Mouse (Mus musculus) liver, embryonic 14.5 days (tissue): ENCODE measurements around the gene Fgd3. TPM values are rescaled to one million over a fixed set of nuclear protein-coding genes. Genes with fewer than 3 reads are reported as not detected.

Experiments used
- ATAC-seq: fragments of 200-750 bp; cut with Nextera tagmentation; 2 replicates; pipeline ENCODE4 v1.8.0; 2017; ENCODE audit warnings: moderate number of reproducible peaks, mild to moderate bottlenecking, moderate library complexity; ENCODE audit not compliant: insufficient read depth
- DNase-seq, 3 experiments: peaks; one replicate each; pipeline ENCODE4 v3.0.0-alpha.2; 2012 to 2013; ENCODE audit warnings: low read depth in 3 of 3, low spot score in 3 of 3
- H3K27ac ChIP-seq: fragments of 300-500 bp; sonication (generic); 2 replicates; pipeline ENCODE4 v1.5.1; 2014; ENCODE audit warnings: moderate library complexity, mild to moderate bottlenecking, control low read depth, inconsistent platforms
- H3K27me3 ChIP-seq: fragments of 300-500 bp; sonication (generic); 2 replicates; pipeline ENCODE4 v1.6.1; 2014; ENCODE audit warnings: mild to moderate bottlenecking, low read length, moderate library complexity; ENCODE audit not compliant: control insufficient read depth, insufficient read depth
- H3K36me3 ChIP-seq: fragments of 300-500 bp; sonication (generic); replicated peaks from 2 replicates; pipeline ENCODE4 v1.6.1; 2014; ENCODE audit warnings: low read depth; ENCODE audit not compliant: control insufficient read depth, insufficient read depth
- H3K4me1 ChIP-seq, 2 experiments: fragments of 200-500 bp in 1 of 2; fragments of 300-500 bp in 1 of 2; sonication (generic) in 1 of 2; replicated peaks; 2 replicates each; pipeline ENCODE4 v1.6.1; 2012 to 2014; ENCODE audit warnings: antibody characterized with exemption in 1 of 2, inconsistent platforms in 1 of 2, low read length in 1 of 2; ENCODE audit not compliant: control insufficient read depth in 2 of 2, insufficient read depth in 2 of 2
- H3K4me2 ChIP-seq: fragments of 300-500 bp; sonication (generic); 2 replicates; pipeline ENCODE4 v1.6.1; 2014; ENCODE audit warnings: low read depth, mild to moderate bottlenecking, control low read depth, moderate library complexity
- H3K4me3 ChIP-seq, 2 experiments: fragments of 200-500 bp in 1 of 2; fragments of 300-500 bp in 1 of 2; sonication (generic) in 1 of 2; 2 replicates each; pipeline ENCODE4 v1.5.1; 2012 to 2014; ENCODE audit warnings: low read depth in 2 of 2, low read length in 2 of 2, mild to moderate bottlenecking in 2 of 2, control low read depth in 1 of 2, inconsistent platforms in 1 of 2, moderate library complexity in 1 of 2; ENCODE audit not compliant: insufficient read depth in 1 of 2
- H3K9ac ChIP-seq: fragments of 300-500 bp; sonication (generic); replicated peaks from 2 replicates; pipeline ENCODE4 v1.6.1; 2014; ENCODE audit warnings: mild to moderate bottlenecking, control low read depth, moderate library complexity
- H3K9me3 ChIP-seq: fragments of 300-500 bp; sonication (generic); 2 replicates; pipeline ENCODE4 v1.6.1; 2016; ENCODE audit warnings: low read length, mixed read lengths; ENCODE audit not compliant: control insufficient read depth
- CTCF ChIP-seq: IDR thresholded peaks from 2 replicates; pipeline ENCODE4 v1.5.1; 2016; ENCODE audit warnings: antibody characterized with exemption, low read depth, control low read depth
- EP300 ChIP-seq: IDR thresholded peaks from 2 replicates; pipeline ENCODE4 v1.6.1; 2016; ENCODE audit warnings: antibody characterized with exemption, low read depth
- WGBS: fragments of 180-500 bp; shearing (Covaris S2); extraction: QIAGEN DNeasy Blood & Tissue Kit; methylation state at CpG from one replicate; pipeline ENCODE4 v1.1.7; 2014; ENCODE audit not compliant: insufficient replicate concordance; 5-methylcytosine and 5-hydroxymethylcytosine counted together
- polyA plus RNA-seq, 2 experiments: library from polyadenylated mRNA; depleted of rRNA in 1 of 2; stranded (reverse) in 1 of 2; unstranded in 1 of 2; fragments of >200 nt; fragmentation: Nextera tagmentation in 1 of 2; extraction: Ambion mirVana in 1 of 2; gene quantifications; 2 replicates each; pipeline versions ENCODE4 v1.2.1 to v1.2.3; 2012 to 2014

Fgd3 gene
- polyA plus RNA-seq, 2 experiments: 0.11 to 0.64 TPM

GRCm38 (mm10) chr13:49362364-49362763 lies 42.3 kb upstream of the Fgd3 start:
- WGBS: 75% methylated on average over 7 of the region's 7 CpGs
- Histone ChIP-seq H3K4me2 (no peak overlapping the region), H3K4me3 (no peak overlapping the region), H3K9me3 (no peaks in the 10 kb centered on the region), H3K4me1 (peaks cover 6 to 33% of the 10 kb centered on the region in 2 experiments; a peak in 3 of 4 replicates), H3K9ac (no peak overlapping the region), H3K27ac (no peak overlapping the region), H3K36me3 (no peaks in the 10 kb centered on the region), H3K27me3 (no peaks in the 10 kb centered on the region)
- no peak for TF ChIP-seq EP300
- TF ChIP-seq CTCF: no peak
- ATAC-seq: no peak
- DNase-seq: no peak

DNA sequence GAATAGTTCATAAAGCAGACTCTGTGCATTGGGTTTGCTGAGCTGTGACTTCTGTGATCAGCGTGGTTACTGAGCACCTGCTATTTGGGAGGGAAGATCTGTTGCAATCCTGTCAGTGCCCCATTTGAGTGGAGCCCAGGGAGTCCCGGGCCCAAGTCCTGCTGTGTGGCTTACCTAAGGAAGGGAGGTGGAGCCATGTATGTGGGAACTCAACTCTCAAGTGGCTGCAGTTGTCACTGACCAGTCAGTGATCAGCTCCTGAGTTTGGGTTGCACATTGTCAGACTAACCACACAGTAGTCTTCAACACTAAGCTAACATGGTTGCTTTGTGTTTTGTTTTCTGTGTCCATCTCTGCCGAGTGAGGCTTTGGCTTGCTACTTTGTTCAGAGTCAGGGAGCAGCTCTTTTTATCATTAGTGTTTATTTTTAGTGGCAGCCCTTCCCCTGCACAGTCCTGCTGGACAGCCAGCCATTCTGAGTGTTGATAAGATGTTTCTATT lies 40.8 kb upstream of the Fgd3 start:
- Histone ChIP-seq H3K9ac (no peak overlapping the region), H3K27ac (no peak overlapping the region), H3K9me3 (no peaks in the 10 kb centered on the region), H3K36me3 (no peaks in the 10 kb centered on the region), H3K4me2 (no peak overlapping the region), H3K27me3 (no peaks in the 10 kb centered on the region), H3K4me1 (peaks cover 6 to 31% of the 10 kb centered on the region in 2 experiments; a peak in 3 of 4 replicates), H3K4me3 (no peak overlapping the region)
- 9% methylated on average over 3 of the region's 3 CpGs for WGBS
- TF ChIP-seq EP300 (no peak), CTCF (no peak)
- DNase-seq (no peak), ATAC-seq (no peak)

DNA sequence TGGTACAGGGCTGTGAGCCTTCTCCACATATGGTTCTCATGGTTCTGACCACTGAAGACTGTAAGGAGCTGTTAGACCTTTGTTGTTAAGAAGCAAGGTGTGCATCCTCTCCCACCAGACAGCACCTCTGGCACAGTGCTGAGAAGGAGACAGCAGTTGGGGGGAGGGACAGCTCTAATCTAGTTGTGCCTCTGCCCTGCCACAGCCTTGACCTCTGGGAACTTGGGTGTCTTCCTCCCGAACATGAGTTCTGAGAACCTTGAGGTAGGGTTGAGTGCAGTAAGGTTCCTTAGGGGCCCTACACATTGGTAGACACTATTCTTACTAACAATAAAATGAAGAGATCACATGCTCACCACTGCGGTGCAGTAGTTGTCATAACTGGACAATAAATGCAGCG lies 38.1 kb upstream of the Fgd3 start:
- DNase-seq (no peak), ATAC-seq (peak; percentile 42; the same call in 1 of the 2 replicates)
- no peaks in the 10 kb centered on the region for H3K27me3 ChIP-seq
- no peaks in the 10 kb centered on the region for H3K9me3 ChIP-seq
- TF ChIP-seq CTCF: no peak
- H3K36me3 ChIP-seq: no peaks in the 10 kb centered on the region
- H3K4me2 ChIP-seq: no peak overlapping the region
- peaks cover 6 to 30% of the 10 kb centered on the region in 2 experiments; a peak in 3 of 4 replicates for H3K4me1 ChIP-seq
- WGBS: 64% methylated on average over 3 of the region's 3 CpGs
- H3K4me3 ChIP-seq: no peak overlapping the region
- no peak overlapping the region for H3K9ac ChIP-seq
- H3K27ac ChIP-seq: no peak overlapping the region

DNA sequence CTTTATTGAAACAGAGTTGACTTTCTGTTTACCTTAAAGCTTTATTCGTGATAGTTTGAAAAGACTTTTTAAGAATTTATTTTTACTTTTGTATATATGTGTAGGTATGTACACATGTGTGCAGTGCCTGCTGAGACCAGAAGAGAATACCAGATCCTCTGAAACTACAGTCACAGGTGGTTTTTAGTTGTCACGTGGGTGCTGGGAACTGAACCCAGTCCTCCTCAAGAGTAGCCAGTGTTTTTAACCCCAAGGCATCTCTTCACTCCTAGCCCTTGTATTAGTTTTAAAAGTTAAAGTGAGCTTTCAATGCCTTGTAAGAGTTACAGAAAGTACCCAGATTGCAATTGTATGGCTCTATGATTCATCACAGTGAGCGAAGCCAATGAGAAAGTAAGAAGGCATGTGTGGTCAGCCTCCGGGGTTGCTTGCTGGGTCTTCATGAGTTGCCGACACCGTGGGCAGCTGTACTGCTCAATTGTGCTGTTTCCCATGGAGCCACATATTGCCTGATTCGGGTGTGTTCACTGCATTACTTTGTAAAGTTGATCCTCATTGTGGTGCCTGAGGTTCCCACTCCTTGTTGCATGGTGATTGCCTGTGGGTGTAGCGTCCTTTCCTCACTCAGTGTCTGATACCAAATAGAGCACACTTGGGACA lies 37.4 kb upstream of the Fgd3 start:
- ATAC-seq (no peak), DNase-seq (no peak)
- 78% methylated on average over 8 of the region's 8 CpGs for WGBS
- H3K36me3 ChIP-seq: no peaks in the 10 kb centered on the region
- no peak overlapping the region for H3K4me2 ChIP-seq
- H3K27me3 ChIP-seq: no peaks in the 10 kb centered on the region
- no peak overlapping the region for H3K27ac ChIP-seq
- H3K9me3 ChIP-seq: no peaks in the 10 kb centered on the region
- no peak overlapping the region for H3K9ac ChIP-seq
- H3K4me3 ChIP-seq: no peak overlapping the region
- no peak for TF ChIP-seq EP300
- TF ChIP-seq CTCF: no peak
- H3K4me1 ChIP-seq: peaks cover 6 to 26% of the 10 kb centered on the region in 2 experiments; a peak in 3 of 4 replicates

- WGBS: 71% methylated on average over 7 of the region's 7 CpGs
- H3K4me1 ChIP-seq: peaks cover 6 to 23% of the 10 kb centered on the region in 2 experiments; a peak in 3 of 4 replicates
- no peak overlapping the region for H3K4me3 ChIP-seq
- no peaks in the 10 kb centered on the region for H3K9me3 ChIP-seq
- no peak for ATAC-seq
- H3K36me3 ChIP-seq: no peaks in the 10 kb centered on the region
- H3K27me3 ChIP-seq: no peaks in the 10 kb centered on the region
- no peak for TF ChIP-seq EP300
- no peak for TF ChIP-seq CTCF
- no peak overlapping the region for H3K9ac ChIP-seq
- H3K27ac ChIP-seq: no peak overlapping the region
- DNase-seq: no peak
- no peak overlapping the region for H3K4me2 ChIP-seq
Observed at GRCm38 (mm10) chr13:49356090-49356489, 36.0 kb upstream of the Fgd3 start.
